Mouse (Mus musculus) left cerebral cortex, adult 8-10 months (tissue): ENCODE data around the gene Dcp1b. TPM values are rescaled to one million over a fixed set of nuclear protein-coding genes. Genes with fewer than 3 reads are reported as not detected.

ENCODE experiments used
- DNase-seq, 2 experiments: peaks; one replicate each; pipeline ENCODE4 v3.0.0; 2022; ENCODE audit warnings: low spot score in 2 of 2
- total RNA-seq, 4 experiments: library from RNA; stranded (reverse); gene quantifications; 2 replicates each; pipeline ENCODE4 v1.2.4; 2022

The Dcp1b gene
- total RNA-seq, 4 experiments from 2014 or later, result 19.3 to 24.5 (median 20.7) TPM

DNA sequence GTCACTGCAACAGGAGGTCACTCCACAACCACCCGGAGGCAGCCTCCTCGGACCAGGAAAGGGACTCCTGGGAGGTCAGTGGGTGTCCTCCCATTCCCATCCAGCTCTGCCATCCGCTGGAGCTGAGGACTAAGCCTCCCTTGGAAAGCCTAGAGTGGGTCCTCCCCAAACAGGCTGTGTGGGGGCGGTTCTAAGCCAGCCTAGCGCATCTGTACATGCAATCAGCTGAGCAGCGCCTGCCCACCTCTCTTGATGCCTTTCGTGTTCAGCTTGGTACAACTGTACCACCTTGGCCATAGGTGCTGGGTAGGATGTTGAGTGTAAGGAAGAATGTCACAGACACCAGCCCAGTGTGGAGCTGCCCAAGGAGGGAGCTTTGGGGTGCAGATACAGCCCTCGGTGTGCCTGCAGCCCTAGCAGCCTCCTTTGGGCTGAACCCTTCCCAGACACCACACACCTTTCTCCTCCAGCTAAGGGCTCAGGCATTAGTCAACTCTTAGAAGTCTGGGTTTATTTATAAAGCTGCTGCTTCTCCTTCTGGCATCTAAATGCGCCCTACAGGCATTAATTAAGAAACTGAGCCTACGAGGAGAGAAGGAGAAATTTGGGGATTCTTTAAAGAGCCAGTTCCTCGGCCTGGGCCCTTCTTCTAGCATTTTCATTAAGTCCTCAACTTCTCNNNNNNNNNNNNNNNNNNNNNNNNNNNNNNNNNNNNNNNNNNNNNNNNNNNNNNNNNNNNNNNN is 54.0 kb downstream of the Dcp1b start:
- no peak for DNase-seq

DNA sequence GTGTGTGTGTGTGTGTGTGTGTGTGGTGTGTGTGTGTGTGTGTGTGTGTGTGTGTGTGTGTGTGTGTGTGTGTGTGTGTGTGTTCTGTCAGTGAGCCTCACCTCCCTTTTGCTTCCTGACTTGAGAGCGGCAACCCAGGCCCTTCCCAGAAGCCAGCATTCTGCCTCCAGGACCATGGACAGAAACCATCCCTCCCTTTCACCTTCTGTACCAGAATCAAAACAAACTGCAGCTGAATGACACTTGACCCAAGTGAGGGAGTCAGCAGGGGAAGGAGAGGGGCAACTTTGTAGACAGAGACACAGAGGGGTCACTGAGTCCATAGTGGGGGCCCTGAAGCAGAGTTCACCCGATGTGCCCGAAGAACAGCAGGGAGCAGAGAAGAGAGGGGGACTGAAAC is 58.0 kb downstream of the Dcp1b start:
- DNase-seq, result no peak

DNA sequence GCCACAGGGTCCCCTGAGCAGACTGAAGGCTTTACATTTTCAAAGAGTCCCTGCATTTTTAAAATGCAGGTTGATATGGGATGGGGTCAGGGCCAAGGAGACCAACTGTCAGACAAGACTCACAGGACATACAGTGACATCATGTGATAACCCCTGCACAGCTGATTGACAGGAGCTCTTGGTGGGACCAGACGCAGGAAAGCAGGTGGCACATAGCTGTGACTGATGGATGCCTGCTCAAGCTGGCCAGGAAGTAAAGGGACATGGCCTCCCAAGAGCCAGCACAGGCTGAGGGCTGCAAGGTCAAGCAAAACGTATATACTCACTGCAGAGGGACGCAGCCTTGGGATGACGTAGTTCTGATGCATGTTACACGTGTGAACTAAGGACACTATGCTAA is 60.4 kb downstream of the Dcp1b start:
- no peak for DNase-seq

DNA sequence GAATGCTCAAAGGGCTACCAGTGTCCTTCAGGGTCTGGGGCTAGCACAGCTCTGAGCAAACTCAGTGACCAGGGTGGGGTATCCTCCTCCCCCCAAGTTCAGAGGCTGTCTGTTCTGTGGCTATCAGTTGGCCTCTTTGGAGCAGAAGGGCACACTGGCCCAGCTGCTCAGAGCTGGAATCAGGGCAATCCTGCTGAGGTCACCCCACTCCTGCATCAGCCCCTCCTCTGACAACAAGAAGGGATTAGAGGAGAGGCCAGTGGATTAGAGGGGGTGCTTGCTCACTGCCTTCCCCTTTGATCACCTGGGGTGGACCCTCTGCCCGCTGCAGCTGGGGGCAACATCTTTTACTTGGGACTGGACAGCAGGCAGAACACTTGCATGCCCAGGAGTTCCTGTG is 61.2 kb downstream of the Dcp1b start, which contains the start of gene Cacna2d4:
Gene Cacna2d4, plus strand, starts transcription at position 286 of the 400 bp plus-strand sequence.
- DNase-seq, result no peak

DNA sequence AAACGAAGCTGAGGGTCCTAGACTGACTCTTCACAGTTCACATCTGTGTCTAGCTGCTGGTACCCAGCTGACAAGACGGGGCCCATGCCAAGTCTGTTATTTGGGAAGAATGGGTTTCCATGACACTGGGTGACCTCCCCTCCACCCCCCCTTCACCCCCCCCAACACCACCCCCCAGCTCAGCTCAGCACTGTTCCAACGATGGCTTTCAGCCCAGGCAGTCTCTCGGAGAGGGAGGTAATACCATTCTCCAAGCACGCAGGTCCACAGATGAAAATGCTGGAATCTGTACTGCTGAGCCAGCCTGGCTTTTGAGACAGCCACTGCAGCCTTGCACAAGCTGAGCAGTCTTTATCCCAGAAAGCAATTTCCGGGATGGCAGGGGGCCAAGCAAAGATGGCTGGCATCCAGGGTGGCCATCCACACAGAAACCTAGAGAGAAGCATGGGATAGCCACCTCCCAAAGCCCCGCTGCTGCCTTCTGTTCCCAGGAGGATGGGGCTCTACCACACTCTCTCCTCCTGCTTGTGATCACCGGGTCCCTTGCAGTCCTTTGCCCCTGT is 62.5 kb downstream of the Dcp1b start:
- DNase-seq, result no peak

DNA sequence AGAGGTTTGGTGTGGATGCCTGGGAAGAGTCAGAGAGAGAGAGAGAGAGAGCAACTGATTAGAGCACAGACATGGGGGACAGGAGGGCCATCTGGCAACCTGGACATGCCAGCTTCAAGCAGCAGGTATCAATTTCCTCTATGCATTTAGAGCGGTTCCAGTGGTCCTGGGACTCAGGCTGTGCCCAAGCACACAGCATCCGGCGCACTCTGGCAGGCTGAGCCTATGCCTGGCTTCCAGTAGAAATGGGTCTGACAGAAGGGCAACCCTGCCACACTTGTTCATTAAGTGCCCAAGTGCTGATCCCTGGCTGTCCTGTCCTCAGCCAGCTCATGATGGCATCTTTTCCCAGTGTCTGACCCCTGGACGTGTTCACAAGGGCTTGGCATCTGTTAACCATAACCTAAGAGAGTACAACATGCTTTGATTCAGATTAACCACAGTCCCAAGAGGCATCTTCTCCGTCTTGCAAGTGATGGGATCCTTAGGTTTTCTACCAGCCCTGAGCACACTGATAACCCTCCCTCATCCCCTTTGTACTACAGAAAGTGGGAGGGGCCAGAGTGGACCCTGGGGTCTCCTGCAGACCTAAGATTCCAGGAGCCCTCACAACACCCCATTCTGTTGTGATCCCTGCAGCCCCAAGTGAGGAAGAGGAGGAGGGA is 64.4 kb downstream of the Dcp1b start:
- DNase-seq, result no peak

DNA sequence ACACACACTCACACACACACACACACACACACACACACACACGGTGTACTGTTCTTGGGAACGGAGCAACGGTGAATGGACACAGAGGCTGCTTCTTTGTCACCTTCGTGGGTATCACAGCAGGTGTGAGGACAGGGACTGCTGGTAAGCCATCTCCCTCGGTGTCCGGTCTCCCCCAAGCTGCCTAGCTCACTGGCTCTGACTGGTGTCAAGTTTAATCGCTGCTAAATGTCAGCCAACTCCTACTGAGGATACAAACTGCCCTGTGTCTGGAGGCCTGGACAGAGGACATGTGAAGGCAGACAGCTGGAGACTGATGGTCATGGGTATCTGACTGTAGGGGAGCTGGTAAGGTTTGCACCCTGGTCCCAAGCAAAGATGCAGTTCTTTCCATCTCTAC is 65.2 kb downstream of the Dcp1b start:
- DNase-seq, result no peak

DNA sequence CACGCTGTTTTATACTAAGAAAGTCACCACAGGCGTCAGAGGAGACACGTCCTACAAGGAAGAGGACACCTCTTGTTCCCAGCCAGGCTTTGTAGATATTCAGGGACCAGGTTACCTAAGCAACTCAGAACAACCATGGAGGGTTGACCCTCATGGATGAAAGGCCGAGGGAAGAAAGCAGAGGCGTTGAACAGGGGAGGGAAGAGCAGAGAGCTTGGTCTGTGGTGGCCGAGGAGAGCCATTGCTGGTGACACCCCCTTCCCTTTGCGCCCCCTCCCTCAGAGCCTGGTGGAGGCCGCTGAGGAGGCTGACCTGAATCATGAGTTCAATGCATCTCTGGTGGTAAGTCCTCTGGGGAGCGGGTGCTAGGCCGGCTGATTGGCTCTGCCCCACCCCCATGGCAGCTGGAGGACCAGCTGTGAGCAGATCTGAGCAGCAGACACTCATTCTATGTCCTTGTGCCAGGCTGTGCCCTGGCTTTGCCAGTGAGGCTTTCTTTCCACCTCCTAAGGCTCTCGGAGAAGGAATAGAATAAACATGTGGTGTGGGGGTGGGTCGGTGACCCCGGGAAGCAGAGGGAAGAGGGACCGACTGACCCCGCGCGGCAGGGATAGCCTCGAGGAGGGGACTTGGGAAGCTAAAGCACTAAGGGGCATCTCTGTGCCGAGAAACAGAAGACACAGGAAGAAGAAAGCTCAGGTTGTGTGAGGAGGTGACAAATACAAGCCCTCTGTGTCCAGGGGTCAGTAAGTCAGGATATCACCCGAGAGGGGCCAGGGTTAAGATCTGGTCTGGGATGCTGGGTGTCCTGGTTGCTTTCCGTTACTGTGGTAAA is 66.0 kb downstream of the Dcp1b start:
- no peak for DNase-seq

DNA sequence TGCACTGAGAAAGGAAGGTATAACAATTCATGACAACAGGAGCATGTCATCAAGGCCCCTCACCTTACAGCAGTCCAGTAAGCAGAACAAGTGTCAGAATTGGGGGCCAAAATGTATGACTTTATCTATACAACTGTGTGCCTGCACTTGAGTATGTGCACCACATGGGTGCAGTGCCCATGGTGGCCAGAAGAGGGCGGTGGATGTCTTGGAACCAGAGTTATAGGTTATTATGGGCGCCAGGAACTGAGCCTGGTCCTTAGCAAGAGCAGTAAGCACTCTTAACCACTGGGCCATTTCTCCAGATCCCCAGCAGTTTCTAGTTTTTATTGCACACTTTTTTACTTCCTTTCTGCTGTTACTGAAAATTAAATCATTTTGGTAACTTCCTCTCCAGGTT is 71.0 kb downstream of the Dcp1b start:
- DNase-seq, result no peak

DNA sequence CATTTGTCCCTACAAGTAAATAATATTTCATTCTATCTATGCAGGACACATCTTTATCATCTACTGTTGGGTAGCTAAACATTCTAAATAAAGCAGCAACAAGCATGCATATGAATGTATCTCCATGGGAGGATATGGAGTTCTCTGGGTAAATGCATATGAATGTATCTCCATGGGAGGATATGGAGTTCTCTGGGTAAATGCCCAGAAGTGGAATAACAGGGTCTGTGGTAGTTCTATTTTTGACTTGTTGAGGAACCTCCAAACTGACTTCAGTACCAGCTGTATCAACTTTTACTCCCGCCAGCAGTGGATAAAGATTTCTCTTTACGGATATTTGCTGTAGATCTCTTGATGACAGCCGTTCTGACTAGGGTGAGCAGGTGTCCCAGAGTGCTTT is 73.5 kb downstream of the Dcp1b start:
- DNase-seq, result no peak

DNA sequence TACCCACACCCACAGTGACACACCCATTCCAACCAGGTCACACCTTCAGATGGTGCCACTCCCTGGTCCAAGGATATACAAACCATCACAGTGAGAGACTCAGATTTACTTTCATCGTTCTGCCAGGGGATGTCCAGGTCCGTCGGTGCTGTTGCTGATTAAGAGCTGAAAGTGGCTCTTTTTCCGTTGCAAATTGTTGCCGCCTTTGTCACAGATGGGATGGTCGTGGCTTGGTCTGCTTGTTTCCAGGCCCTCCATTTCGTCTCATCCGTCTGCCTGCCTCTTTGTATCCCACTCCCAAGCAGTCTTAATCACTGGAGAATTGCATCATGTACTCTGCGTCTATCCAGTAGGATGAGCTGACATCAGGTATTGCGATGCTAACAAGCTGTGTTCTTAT is 74.7 kb downstream of the Dcp1b start:
- no peak for DNase-seq

DNA sequence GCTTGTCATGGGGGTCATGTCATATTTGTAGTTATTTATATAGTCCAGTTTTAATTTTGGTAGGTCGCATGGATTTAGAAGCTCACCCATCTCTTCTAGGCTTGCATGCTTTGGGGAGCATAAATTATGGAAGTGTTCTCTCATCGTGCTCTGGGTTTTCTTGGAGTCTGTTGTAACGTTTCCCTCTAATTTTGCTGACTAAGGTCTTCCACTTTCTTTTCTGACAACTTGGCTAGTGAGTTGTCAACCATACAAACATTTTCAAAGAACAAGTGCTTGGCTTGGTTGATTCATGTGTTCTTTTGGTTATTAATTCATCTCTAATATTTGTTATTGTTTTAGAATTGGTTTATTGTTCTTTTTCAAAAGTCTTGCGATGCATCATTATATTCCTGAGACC is 76.7 kb downstream of the Dcp1b start:
- DNase-seq, result no peak

Other genes starting within 250 kb of the Dcp1b start
- gene Cacna1c, start 21.2 kb downstream of the Dcp1b start, total RNA-seq, result 10 to 100 TPM; 52.8 to 62.4 (median 55.1) TPM
- 1 to 10 TPM; 1.5 to 4.6 (median 2.8) TPM for gene Cacna2d4, start 61.3 kb downstream of the Dcp1b start, total RNA-seq
- 10 to 100 TPM; 65.9 to 70.9 (median 70.2) TPM for gene Lrtm2, start 155.5 kb downstream of the Dcp1b start, total RNA-seq
- 10 to 100 TPM; 41.3 to 48.9 (median 44.7) TPM for gene Adipor2, start 242.5 kb downstream of the Dcp1b start, total RNA-seq